Mouse (Mus musculus) forebrain, embryonic 16.5 days (tissue): ENCODE measurements around the gene Apod. TPM values are rescaled to one million over a fixed set of nuclear protein-coding genes. Genes with fewer than 3 reads are reported as not detected.
"Not testable (repeated sequence)": the region's sequence is repeated elsewhere in the genome, so short reads cannot be mapped to it uniquely, and the experiment has no call there.

Experiments
- ATAC-seq: fragments of 200-750 bp; cut with Nextera tagmentation; 2 replicates; pipeline ENCODE4 v1.8.0; 2017; ENCODE audit warnings: mild to moderate bottlenecking, moderate library complexity
- H3K27ac ChIP-seq: fragments of 300-500 bp; sonication (generic); 2 replicates; pipeline ENCODE4 v1.5.1; 2014; ENCODE audit warnings: low read length, control low read depth
- H3K27me3 ChIP-seq: fragments of 300-500 bp; sonication (generic); replicated peaks from 2 replicates; pipeline ENCODE4 v1.6.1; 2014; ENCODE audit warnings: low read length; ENCODE audit not compliant: control insufficient read depth, insufficient read depth
- H3K36me3 ChIP-seq: fragments of 300-500 bp; sonication (generic); 2 replicates; pipeline ENCODE4 v1.6.1; 2014; ENCODE audit not compliant: control insufficient read depth, insufficient read depth
- H3K4me1 ChIP-seq: fragments of 300-500 bp; sonication (generic); replicated peaks from 2 replicates; pipeline ENCODE4 v1.6.1; 2014; ENCODE audit warnings: low read length; ENCODE audit not compliant: control insufficient read depth, insufficient read depth
- H3K4me2 ChIP-seq: fragments of 300-500 bp; sonication (generic); 2 replicates; pipeline ENCODE4 v1.6.1; 2014; ENCODE audit warnings: mild to moderate bottlenecking, low read length, control low read depth
- H3K4me3 ChIP-seq: fragments of 300-500 bp; sonication (generic); replicated peaks from 2 replicates; pipeline ENCODE4 v1.5.1; 2014; ENCODE audit warnings: mild to moderate bottlenecking, low read length, control low read depth
- H3K9ac ChIP-seq: fragments of 300-500 bp; sonication (generic); replicated peaks from 2 replicates; pipeline ENCODE4 v1.6.1; 2014; ENCODE audit warnings: low read depth, low read length, control low read depth
- H3K9me3 ChIP-seq: fragments of 300-500 bp; sonication (generic); 2 replicates; pipeline ENCODE4 v1.6.1; 2016; ENCODE audit warnings: low read length; ENCODE audit not compliant: control insufficient read depth
- WGBS: fragments of 180-500 bp; shearing (Covaris S2); extraction: QIAGEN DNeasy Blood & Tissue Kit; methylation state at CpG from one replicate; pipeline ENCODE4 v1.1.7; 2014; 5-methylcytosine and 5-hydroxymethylcytosine counted together
- polyA plus RNA-seq: library from polyadenylated mRNA; unstranded; fragments of >200 nt; fragmentation: Nextera tagmentation; extraction: Ambion mirVana; gene quantifications from 2 replicates; pipeline ENCODE4 v1.2.1, GENCODE M21; 2015

The Apod gene
- polyA plus RNA-seq, 1 experiment from 2014 or later = 63.1 TPM

GRCm38 (mm10) chr16:31327430-31327829, 12.8 kb upstream of the Apod start:
- 80% methylated on average over 8 of the region's 8 CpGs for WGBS

DNA sequence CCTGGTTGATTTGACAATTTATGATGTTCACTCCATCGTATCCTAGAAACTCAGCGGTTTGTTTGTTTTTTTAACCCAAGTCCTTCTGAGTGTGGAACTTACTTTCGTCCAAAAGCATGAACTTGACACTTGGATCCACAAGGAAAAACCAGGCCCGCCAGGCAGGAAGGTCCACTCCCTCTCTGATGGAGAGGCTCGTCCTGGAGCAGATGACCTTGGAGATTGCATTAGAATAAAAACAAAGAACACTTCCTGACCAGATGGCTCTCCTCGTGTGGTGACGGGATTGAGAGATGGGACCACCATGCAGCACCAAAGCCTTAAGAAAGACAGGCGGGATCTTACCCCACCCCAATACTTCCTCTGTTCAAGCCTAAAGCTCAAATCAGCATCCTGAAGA, 12.1 kb upstream of the Apod start:
- H3K4me1 ChIP-seq = no peaks in the 10 kb centered on the region
- H3K4me2 ChIP-seq = no peak overlapping the region
- H3K9me3 ChIP-seq = no peaks in the 10 kb centered on the region
- H3K36me3 ChIP-seq = no peaks in the 10 kb centered on the region
- H3K4me3 ChIP-seq = no peak overlapping the region
- no peak overlapping the region for H3K27ac ChIP-seq
- no peaks in the 10 kb centered on the region for H3K27me3 ChIP-seq
- 80% methylated on average over 8 of the region's 8 CpGs for WGBS
- no peak for ATAC-seq
- H3K9ac ChIP-seq = no peak overlapping the region

More at GRCm38 (mm10) chr16:31327430-31327829, 12.8 kb upstream of the Apod start:
- H3K9ac ChIP-seq = no peak overlapping the region
- no peak overlapping the region for H3K27ac ChIP-seq
- no peak for ATAC-seq
- no peaks in the 10 kb centered on the region for H3K36me3 ChIP-seq
- no peaks in the 10 kb centered on the region for H3K9me3 ChIP-seq
- H3K27me3 ChIP-seq = no peaks in the 10 kb centered on the region
- no peak overlapping the region for H3K4me3 ChIP-seq
- no peak overlapping the region for H3K4me2 ChIP-seq
- H3K4me1 ChIP-seq = no peaks in the 10 kb centered on the region

GRCm38 (mm10) chr16:31325966-31326365, 11.4 kb upstream of the Apod start:
- no peak overlapping the region for H3K4me2 ChIP-seq
- H3K9me3 ChIP-seq = no peaks in the 10 kb centered on the region
- H3K27me3 ChIP-seq = no peaks in the 10 kb centered on the region
- WGBS = 90% methylated on average over 5 of the region's 5 CpGs
- no peaks in the 10 kb centered on the region for H3K4me1 ChIP-seq
- no peak overlapping the region for H3K9ac ChIP-seq
- no peak for ATAC-seq
- no peak overlapping the region for H3K27ac ChIP-seq
- H3K36me3 ChIP-seq = no peaks in the 10 kb centered on the region
- no peak overlapping the region for H3K4me3 ChIP-seq

DNA sequence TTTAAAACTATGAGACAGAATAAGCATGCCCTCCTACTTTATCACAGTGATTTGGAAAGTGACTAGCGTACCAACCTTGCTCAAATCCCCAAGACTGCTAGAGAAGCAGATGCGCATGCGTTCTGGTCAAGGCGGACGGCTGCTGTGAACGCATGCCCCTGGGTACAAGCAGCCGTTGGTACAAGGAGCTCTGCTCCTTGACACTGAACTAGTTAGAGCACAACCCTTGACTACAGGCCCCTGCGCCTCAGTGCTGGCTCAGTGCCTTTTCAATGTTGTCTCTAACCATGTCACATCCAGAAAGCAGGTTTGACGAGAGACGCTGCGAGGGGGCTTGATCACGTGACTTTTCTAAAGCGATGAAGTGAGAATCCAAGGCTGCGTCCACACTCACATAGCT, 10.5 kb upstream of the Apod start:
- Histone ChIP-seq H3K4me3 (no peak overlapping the region), H3K27me3 (no peaks in the 10 kb centered on the region), H3K36me3 (no peaks in the 10 kb centered on the region), H3K9ac (no peak overlapping the region), H3K4me2 (no peak overlapping the region), H3K27ac (no peak overlapping the region), H3K4me1 (no peaks in the 10 kb centered on the region), H3K9me3 (no peaks in the 10 kb centered on the region)
- ATAC-seq = no peak
- WGBS = 97% methylated on average over 14 of the region's 14 CpGs

- H3K27me3 ChIP-seq = no peaks in the 10 kb centered on the region
- H3K36me3 ChIP-seq = no peaks in the 10 kb centered on the region
- H3K27ac ChIP-seq = no peak overlapping the region
- WGBS = 36% methylated on average over 4 of the region's 4 CpGs
- H3K9ac ChIP-seq = no peak overlapping the region
- H3K4me3 ChIP-seq = no peak overlapping the region
- no peaks in the 10 kb centered on the region for H3K9me3 ChIP-seq
- ATAC-seq = no peak
- H3K4me1 ChIP-seq = no peaks in the 10 kb centered on the region
- no peak overlapping the region for H3K4me2 ChIP-seq
Observed at GRCm38 (mm10) chr16:31321501-31321900, 6.9 kb upstream of the Apod start.

- H3K27ac ChIP-seq = no peak overlapping the region
- H3K9ac ChIP-seq = no peak overlapping the region
- H3K4me2 ChIP-seq = no peak overlapping the region
- no peaks in the 10 kb centered on the region for H3K36me3 ChIP-seq
- H3K27me3 ChIP-seq = no peaks in the 10 kb centered on the region
- no peaks in the 10 kb centered on the region for H3K9me3 ChIP-seq
- ATAC-seq = no peak
- H3K4me3 ChIP-seq = no peak overlapping the region
- H3K4me1 ChIP-seq = no peaks in the 10 kb centered on the region
- 30% methylated on average over 7 of the region's 7 CpGs for WGBS
Observed at GRCm38 (mm10) chr16:31320954-31321353, 6.3 kb upstream of the Apod start.

DNA sequence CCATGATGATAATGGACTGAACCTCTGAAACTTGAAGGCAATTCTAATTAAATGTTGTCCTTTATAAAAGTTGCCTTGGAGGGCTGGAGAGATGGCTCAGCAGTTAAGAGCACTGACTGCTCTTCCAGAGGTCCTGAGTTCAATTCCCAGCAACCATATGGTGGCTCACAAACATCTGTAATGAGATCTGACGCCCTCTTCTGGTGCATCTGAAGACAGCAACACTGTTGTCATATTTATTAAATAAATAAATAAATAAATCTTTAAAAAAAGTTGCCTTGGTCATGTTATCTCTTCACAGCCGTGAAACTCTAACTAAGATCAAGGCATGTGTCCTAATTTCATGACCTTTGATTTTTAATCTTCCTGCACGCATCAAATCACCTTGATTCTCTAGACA, 5.1 kb upstream of the Apod start:
- not testable (repeated sequence) for H3K27me3 ChIP-seq, H3K27ac ChIP-seq, H3K4me1 ChIP-seq, H3K9ac ChIP-seq, H3K4me2 ChIP-seq, ATAC-seq, H3K9me3 ChIP-seq, H3K4me3 ChIP-seq, H3K36me3 ChIP-seq
- 84% methylated on average over 3 of the region's 3 CpGs for WGBS

- no peak overlapping the region for H3K9ac ChIP-seq
- no peak for ATAC-seq
- H3K4me2 ChIP-seq = no peak overlapping the region
- no peak overlapping the region for H3K27ac ChIP-seq
- no peaks in the 10 kb centered on the region for H3K9me3 ChIP-seq
- no peaks in the 10 kb centered on the region for H3K4me1 ChIP-seq
- H3K4me3 ChIP-seq = no peak overlapping the region
- no peaks in the 10 kb centered on the region for H3K27me3 ChIP-seq
- H3K36me3 ChIP-seq = no peaks in the 10 kb centered on the region
- WGBS = 74% methylated on average over 4 of the region's 4 CpGs
Observed at GRCm38 (mm10) chr16:31319316-31319715, 4.7 kb upstream of the Apod start.

GRCm38 (mm10) chr16:31318418-31318817, 3.8 kb upstream of the Apod start:
- WGBS = 83% methylated on average over 2 of the region's 2 CpGs
- H3K4me1 ChIP-seq = no peaks in the 10 kb centered on the region
- no peak overlapping the region for H3K9ac ChIP-seq
- no peaks in the 10 kb centered on the region for H3K9me3 ChIP-seq
- no peaks in the 10 kb centered on the region for H3K27me3 ChIP-seq
- no peak overlapping the region for H3K4me2 ChIP-seq
- no peak for ATAC-seq
- H3K27ac ChIP-seq = no peak overlapping the region
- no peaks in the 10 kb centered on the region for H3K36me3 ChIP-seq
- no peak overlapping the region for H3K4me3 ChIP-seq
